Mouse (Mus musculus) ES-Bruce4 (cell line): ENCODE data around the gene Mrpl28. TPM values are rescaled to one million over a fixed set of nuclear protein-coding genes. Genes with fewer than 3 reads are reported as not detected.
"Not testable (repeated sequence)": the region's sequence is repeated elsewhere in the genome, so short reads cannot be mapped to it uniquely, and the experiment has no call there.

Source experiments
- H3K27ac ChIP-seq: 2 replicates; pipeline ENCODE4 v1.5.1; 2012; ENCODE audit warnings: low read length, inconsistent platforms; ENCODE audit not compliant: insufficient read depth
- H3K27me3 ChIP-seq: 2 replicates; pipeline ENCODE4 v1.6.1; 2012; ENCODE audit warnings: mild to moderate bottlenecking, low read length, inconsistent platforms; ENCODE audit not compliant: control insufficient read depth, poor library complexity, insufficient read depth, severe bottlenecking
- H3K36me3 ChIP-seq: 2 replicates; pipeline ENCODE4 v1.6.1; 2012; ENCODE audit warnings: inconsistent platforms, mild to moderate bottlenecking, low read length, moderate library complexity; ENCODE audit not compliant: control insufficient read depth, poor library complexity, insufficient read depth, severe bottlenecking
- H3K4me1 ChIP-seq: one replicate; pipeline ENCODE4 v1.8.1; 2011; ENCODE audit warnings: low read length; ENCODE audit not compliant: control insufficient read depth, insufficient read depth
- H3K4me3 ChIP-seq: 2 replicates; pipeline ENCODE4 v1.5.1; 2011; ENCODE audit warnings: low read depth, mild to moderate bottlenecking, low read length
- H3K9ac ChIP-seq: 2 replicates; pipeline ENCODE4 v1.6.1; 2012; ENCODE audit warnings: low read depth, mild to moderate bottlenecking, inconsistent platforms; ENCODE audit not compliant: poor library complexity, severe bottlenecking
- H3K9me3 ChIP-seq: replicated peaks from 2 replicates; pipeline ENCODE4 v1.6.1; 2012; ENCODE audit warnings: mild to moderate bottlenecking, low read length, inconsistent platforms; ENCODE audit not compliant: control insufficient read depth, poor library complexity, insufficient read depth, severe bottlenecking
- CTCF ChIP-seq: IDR thresholded peaks from one replicate; pipeline ENCODE4 v1.8.1; 2011; ENCODE audit warnings: low read depth, low read length
- EP300 ChIP-seq: IDR thresholded peaks from 2 replicates; pipeline ENCODE4 v1.6.1; 2011; ENCODE audit warnings: low read depth, low read length; ENCODE audit not compliant: insufficient read depth
- POLR2A ChIP-seq: IDR thresholded peaks from one replicate; pipeline ENCODE4 v1.8.1; 2011; ENCODE audit warnings: low read length; ENCODE audit not compliant: insufficient read depth
- polyA plus RNA-seq: library from polyadenylated mRNA; stranded (reverse); fragments of >200 nt; gene quantifications from 2 replicates; pipeline ENCODE4 v1.2.4, GENCODE M21; 2011; ENCODE audit warnings: low read depth; ENCODE audit not compliant: missing spikeins, insufficient read depth, insufficient read length

Mrpl28 gene
- polyA plus RNA-seq, 1 experiment = 105 TPM

DNA sequence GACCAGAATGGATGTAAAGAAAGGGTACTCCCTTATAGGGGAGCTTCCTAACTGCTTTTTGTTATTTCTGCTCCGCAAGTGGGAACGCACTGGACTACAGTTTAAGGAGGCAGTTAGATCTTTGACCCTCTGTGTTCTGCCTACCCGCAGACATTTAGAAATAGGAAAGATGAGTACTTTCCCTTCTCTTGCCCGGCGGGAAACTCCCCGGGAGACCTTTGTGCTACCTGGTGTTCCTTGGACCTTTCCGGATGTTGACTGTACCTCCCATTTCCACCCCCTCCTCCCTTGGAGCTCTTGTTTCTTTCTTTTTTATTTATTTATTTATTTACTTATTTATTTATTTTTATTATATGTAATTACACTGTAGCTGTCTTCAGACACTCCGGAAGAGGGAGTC is 9.2 kb upstream of the Mrpl28 start:
- Histone ChIP-seq H3K27ac (peak overlapping the region; percentile 55), H3K36me3 (no peaks in the 10 kb centered on the region), H3K4me1 (peaks cover 7% of the 10 kb centered on the region), H3K9me3 (no peaks in the 10 kb centered on the region), H3K27me3 (no peaks in the 10 kb centered on the region), H3K4me3 (peak overlapping the region; percentile 85), H3K9ac (peak overlapping the region; percentile 67)
- TF ChIP-seq POLR2A = no peak
- TF ChIP-seq EP300 = no peak
- TF ChIP-seq CTCF = no peak

DNA sequence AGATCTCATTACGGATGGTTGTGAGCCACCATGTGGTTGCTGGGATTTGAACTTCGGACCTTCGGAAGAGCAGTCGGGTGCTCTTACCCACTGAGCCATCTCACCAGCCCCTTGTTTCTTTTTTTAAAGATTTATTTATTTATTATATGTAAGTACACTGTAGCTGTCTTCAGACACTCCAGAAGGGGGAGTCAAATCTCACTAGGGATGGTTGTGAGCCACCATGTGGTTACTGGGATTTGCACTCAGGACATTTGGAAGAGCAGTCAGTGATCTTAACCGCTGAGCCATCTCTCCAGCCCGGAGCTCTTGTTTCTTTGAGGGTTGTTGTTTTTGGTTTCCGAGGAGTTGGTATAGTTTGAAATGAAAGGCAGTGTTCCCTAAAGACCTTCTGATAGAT is 8.8 kb upstream of the Mrpl28 start:
- not testable (repeated sequence) for H3K4me1 ChIP-seq, H3K9me3 ChIP-seq, H3K36me3 ChIP-seq, H3K9ac ChIP-seq, H3K4me3 ChIP-seq, H3K27ac ChIP-seq, H3K27me3 ChIP-seq

DNA sequence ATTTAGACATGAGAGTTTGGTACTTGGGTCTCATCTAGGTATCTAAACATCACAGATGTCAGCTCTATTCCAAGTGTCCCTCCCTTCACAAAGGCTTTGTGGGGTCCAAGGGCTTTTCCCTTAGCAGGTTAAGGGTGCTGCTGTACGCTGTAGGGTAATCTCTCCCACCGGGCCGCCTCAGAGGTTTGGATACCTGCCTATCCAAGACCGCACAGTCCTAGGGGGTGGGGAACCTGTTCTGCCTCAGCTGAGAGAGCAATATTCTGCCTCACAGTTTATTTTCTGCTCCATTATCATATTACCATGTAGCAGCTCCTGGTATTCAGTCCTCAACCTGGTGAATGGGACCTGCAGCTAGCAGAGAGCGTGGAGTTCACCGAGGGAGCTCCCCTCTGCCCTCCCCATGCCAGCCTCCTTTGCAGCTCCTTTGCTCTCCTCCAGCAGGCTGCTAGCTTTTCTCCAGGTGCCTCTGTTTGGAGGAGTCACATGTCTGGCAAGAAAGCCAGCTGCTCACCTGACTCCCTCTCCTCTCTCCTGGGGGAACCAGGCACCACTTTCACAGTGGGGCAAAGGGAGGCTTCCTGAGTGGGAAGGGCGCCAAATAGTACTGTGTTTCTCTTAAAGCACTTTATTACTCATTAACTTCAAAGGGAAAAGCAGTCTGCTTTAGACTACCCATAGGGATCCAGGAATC is 7.9 kb upstream of the Mrpl28 start:
- no peak overlapping the region for H3K9ac ChIP-seq
- H3K9me3 ChIP-seq = no peaks in the 10 kb centered on the region
- TF ChIP-seq CTCF = no peak

DNA sequence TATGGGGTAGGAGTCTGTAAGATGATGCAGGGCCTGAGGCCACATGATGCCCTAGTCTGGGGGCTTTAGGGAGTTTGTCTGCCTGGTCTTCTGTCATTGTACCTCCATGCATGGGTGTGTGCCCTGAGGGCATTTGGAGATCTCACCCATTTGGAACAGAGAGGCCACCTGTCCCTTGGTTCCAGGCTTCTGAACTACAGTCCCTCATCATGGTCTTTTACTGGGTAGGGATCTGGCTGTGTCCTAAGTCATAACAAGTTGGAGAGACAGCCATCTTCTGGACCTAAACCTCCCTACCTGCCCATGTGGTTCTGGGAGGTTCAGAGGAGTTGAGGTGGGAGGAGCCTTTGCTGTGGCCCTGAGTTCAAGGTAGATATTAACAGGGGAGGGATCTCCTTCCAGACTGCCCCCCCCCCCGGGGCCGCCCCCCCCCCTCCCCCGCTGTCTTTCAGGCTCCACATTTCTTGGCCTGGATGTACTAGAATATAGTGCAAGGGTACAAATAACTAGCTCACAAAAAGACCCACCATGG is 7.3 kb upstream of the Mrpl28 start:
- H3K27ac ChIP-seq = no peak overlapping the region
- TF ChIP-seq POLR2A = no peak
- no peaks in the 10 kb centered on the region for H3K36me3 ChIP-seq
- H3K27me3 ChIP-seq = no peaks in the 10 kb centered on the region
- H3K9me3 ChIP-seq = no peaks in the 10 kb centered on the region
- H3K4me3 ChIP-seq = no peak overlapping the region
- no peak overlapping the region for H3K9ac ChIP-seq
- H3K4me1 ChIP-seq = peaks cover 8% of the 10 kb centered on the region

More for the DNA sequence above, 7.9 kb upstream of the Mrpl28 start:
- H3K4me3 ChIP-seq = no peak overlapping the region
- no peak overlapping the region for H3K27ac ChIP-seq
- peaks cover 8% of the 10 kb centered on the region for H3K4me1 ChIP-seq
- no peaks in the 10 kb centered on the region for H3K27me3 ChIP-seq
- no peaks in the 10 kb centered on the region for H3K36me3 ChIP-seq

DNA sequence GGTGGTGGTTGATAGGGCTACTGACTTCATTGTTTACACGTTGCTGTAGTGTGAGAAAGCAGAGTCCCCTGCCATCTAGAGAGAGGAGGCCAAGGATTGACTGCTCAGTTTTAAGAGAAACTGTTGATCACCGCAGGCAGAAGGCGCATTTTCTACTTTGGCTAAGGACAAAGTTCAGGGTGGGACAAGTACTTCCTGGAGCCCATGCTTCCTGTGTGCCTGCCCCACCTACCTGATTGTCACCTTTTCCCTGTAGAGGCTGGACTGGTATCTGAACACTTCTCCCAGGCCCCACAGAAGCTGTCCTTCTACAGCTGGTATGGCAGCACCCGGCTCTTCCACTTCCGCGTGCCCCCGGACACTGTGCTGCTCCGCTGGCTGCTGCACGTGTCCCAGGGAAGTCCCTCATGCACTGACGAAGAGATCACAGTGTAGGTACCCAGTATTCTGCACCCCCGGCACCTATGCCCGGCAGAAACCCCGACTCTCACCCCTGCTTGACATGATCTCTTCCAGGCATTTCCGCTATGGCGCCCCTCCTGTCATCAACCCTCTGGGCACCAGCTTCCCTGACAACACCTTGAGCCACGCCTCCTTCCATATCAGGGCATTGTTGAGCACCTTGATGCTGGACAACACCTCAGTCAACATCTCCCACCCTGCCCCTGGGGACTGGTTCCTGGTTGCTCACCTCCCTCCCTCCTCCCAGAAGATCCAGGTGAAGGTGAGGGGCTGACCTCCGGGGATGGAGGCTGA is 6.6 kb upstream of the Mrpl28 start:
- no peak for TF ChIP-seq POLR2A
- no peak for TF ChIP-seq EP300
- no peak for TF ChIP-seq CTCF
- no peak overlapping the region for H3K4me3 ChIP-seq
- H3K9me3 ChIP-seq = no peaks in the 10 kb centered on the region
- peaks cover 8% of the 10 kb centered on the region for H3K4me1 ChIP-seq
- H3K27ac ChIP-seq = no peak overlapping the region
- H3K9ac ChIP-seq = no peak overlapping the region
- H3K27me3 ChIP-seq = no peaks in the 10 kb centered on the region
- H3K36me3 ChIP-seq = no peaks in the 10 kb centered on the region
